Mouse (Mus musculus) limb, embryonic 11.5 days (tissue): ENCODE measurements around the gene Spag9. TPM values are rescaled to one million over a fixed set of nuclear protein-coding genes. Genes with fewer than 3 reads are reported as not detected.

Experiments used
- ATAC-seq: fragments of 200-750 bp; cut with Nextera tagmentation; 2 replicates; pipeline ENCODE4 v1.8.0; 2017; ENCODE audit warnings: low read depth; ENCODE audit not compliant: insufficient number of reproducible peaks, low FRiP score, low TSS enrichment
- DNase-seq: peaks from one replicate; pipeline ENCODE4 v3.0.0-alpha.2; 2015; ENCODE audit warnings: low spot score
- H3K27ac ChIP-seq: fragments of 300-500 bp; sonication (generic); replicated peaks from 2 replicates; pipeline ENCODE4 v1.5.1; 2014; ENCODE audit warnings: low read depth, mild to moderate bottlenecking, low read length
- H3K27me3 ChIP-seq: fragments of 300-500 bp; sonication (generic); 2 replicates; pipeline ENCODE4 v1.6.1; 2014; ENCODE audit warnings: mild to moderate bottlenecking, low read length, mixed read lengths; ENCODE audit not compliant: control insufficient read depth, insufficient read depth
- H3K36me3 ChIP-seq: fragments of 300-500 bp; sonication (generic); 2 replicates; pipeline ENCODE4 v1.6.1; 2014; ENCODE audit warnings: mild to moderate bottlenecking, low read length, moderate library complexity, mixed read lengths; ENCODE audit not compliant: control insufficient read depth, insufficient read depth
- H3K4me1 ChIP-seq: fragments of 300-500 bp; sonication (generic); 2 replicates; pipeline ENCODE4 v1.6.1; 2014; ENCODE audit warnings: low read length, mixed read lengths; ENCODE audit not compliant: control insufficient read depth, insufficient read depth
- H3K4me2 ChIP-seq: fragments of 300-500 bp; sonication (generic); 2 replicates; pipeline ENCODE4 v1.6.1; 2014; ENCODE audit warnings: low read depth, mild to moderate bottlenecking, moderate library complexity; ENCODE audit not compliant: severe bottlenecking
- H3K4me3 ChIP-seq: fragments of 300-500 bp; sonication (generic); 2 replicates; pipeline ENCODE4 v1.5.1; 2014; ENCODE audit warnings: low read depth, low read length
- H3K9ac ChIP-seq: fragments of 300-500 bp; sonication (generic); 2 replicates; pipeline ENCODE4 v1.6.1; 2014; ENCODE audit warnings: mild to moderate bottlenecking, low read length
- H3K9me3 ChIP-seq: fragments of 300-500 bp; sonication (generic); 2 replicates; pipeline ENCODE4 v1.6.1; 2016; ENCODE audit warnings: low read length; ENCODE audit not compliant: control insufficient read depth
- WGBS: fragments of 180-500 bp; shearing (Covaris S2); extraction: QIAGEN DNeasy Blood & Tissue Kit; methylation state at CpG from one replicate; pipeline ENCODE4 v1.1.7; 2014; 5-methylcytosine and 5-hydroxymethylcytosine counted together
- polyA plus RNA-seq: library from polyadenylated mRNA; unstranded; fragments of >200 nt; fragmentation: Nextera tagmentation; extraction: Ambion mirVana; gene quantifications from 2 replicates; pipeline ENCODE4 v1.2.1, GENCODE M21; 2014

Gene Spag9
- polyA plus RNA-seq, 1 experiment from 2014 or later: 37.0 TPM

DNA sequence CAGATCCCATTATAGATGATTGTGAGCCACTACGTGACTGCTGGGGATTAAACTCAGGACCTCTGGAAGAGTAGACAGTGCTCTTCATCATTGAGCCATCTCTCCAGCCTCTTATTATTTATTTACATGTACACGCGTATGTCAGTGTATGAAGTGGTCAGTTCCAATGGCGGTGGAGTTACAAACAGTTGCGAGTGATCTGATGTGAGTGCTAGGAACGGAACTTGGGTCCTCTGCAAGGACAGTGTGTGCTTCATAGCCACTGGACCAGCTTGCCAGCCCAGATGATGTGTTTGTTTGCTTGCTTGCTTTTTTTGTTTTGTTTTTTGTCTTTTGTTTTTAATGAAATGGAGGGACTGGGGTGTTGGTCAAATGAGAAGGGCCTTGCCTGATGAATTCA lies 26.7 kb upstream of the Spag9 start:
- Histone ChIP-seq H3K36me3 (peaks cover 13% of the 10 kb centered on the region; the same call in 1 of the 2 replicates), H3K4me2 (no peak overlapping the region), H3K9ac (no peak overlapping the region), H3K9me3 (no peaks in the 10 kb centered on the region), H3K4me1 (no peaks in the 10 kb centered on the region), H3K4me3 (no peak overlapping the region), H3K27ac (no peak overlapping the region), H3K27me3 (no peaks in the 10 kb centered on the region)
- 96% methylated on average over 6 of the region's 6 CpGs for WGBS
- ATAC-seq (no peak), DNase-seq (no peak)

DNA sequence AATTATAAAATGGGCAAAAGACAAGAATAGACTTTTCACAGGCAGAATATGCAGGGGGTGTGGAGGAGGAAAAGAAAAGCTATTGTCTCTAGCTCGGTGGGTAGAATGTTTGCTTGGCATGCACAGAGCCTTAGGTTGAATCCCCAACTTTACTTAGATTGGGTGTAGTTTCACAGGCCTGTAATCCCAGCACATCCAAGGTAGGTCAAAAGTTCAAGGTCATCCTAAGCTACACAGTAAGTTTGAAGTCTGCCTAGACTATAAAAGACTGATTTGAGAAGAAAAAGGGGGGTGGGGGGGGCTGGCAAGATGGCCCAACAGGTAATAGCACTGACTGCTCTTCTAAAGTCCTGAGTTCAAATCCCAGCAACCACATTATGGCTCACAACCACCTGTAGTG lies 26.1 kb upstream of the Spag9 start:
- no peak overlapping the region for H3K4me3 ChIP-seq
- no peak overlapping the region for H3K27ac ChIP-seq
- WGBS: 77% methylated on average over 1 of the region's 1 CpGs
- ATAC-seq (no peak), DNase-seq (no peak)
- no peaks in the 10 kb centered on the region for H3K27me3 ChIP-seq
- H3K9me3 ChIP-seq: no peaks in the 10 kb centered on the region
- H3K36me3 ChIP-seq: peaks cover 11% of the 10 kb centered on the region; the same call in 1 of the 2 replicates
- no peak overlapping the region for H3K4me2 ChIP-seq
- H3K9ac ChIP-seq: no peak overlapping the region
- H3K4me1 ChIP-seq: no peaks in the 10 kb centered on the region

DNA sequence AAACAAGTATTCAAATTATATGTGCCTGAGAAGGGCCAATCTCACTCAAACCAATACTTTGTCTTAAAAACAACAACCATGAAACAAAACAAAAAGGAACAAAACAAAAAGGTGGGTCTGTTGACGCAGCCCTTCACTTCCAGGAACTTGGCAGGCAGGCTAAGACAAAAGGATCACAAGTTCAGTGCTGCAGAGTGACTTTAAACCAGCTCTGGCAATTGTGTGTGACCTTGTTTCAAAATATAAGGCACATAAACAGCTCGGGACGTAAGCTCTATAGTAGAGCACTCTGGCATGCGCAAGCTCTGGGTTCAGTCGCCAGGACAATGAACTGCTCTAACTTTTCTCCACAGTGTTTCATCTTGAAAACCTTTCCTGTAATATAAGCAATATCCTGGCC lies 22.9 kb upstream of the Spag9 start:
- WGBS: 94% methylated on average over 5 of the region's 5 CpGs

DNA sequence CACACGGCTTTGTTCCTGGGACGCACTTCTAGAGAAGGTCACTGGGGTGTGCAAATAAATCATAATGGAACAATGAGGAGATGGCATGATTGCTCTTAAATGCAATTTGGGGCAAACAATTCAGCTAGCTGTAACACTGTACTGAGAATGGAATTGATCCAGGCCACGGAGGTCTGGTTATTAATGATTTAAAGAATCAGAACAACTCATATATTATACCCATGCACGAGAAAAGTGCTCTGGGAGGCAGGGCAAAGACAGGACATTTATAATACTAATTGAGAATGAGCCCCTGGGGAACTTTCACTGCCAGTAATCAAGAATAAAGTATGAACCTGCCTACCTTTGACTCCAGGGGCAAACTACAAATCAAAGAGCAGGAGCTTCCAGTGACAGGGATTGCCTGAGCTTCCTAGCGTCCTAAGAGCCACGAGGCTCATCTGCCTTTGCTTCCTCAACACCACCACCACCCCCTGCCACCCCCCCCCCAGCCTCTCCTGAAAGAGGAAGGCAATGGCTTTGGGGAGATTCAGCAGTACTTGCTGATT lies 16.3 kb upstream of the Spag9 start:
- Histone ChIP-seq H3K27ac (no peak overlapping the region), H3K4me2 (no peak overlapping the region), H3K4me3 (no peak overlapping the region), H3K27me3 (no peaks in the 10 kb centered on the region), H3K36me3 (no peaks in the 10 kb centered on the region), H3K9me3 (no peaks in the 10 kb centered on the region), H3K4me1 (no peaks in the 10 kb centered on the region), H3K9ac (no peak overlapping the region)
- WGBS: 32% methylated on average over 6 of the region's 6 CpGs
- DNase-seq (no peak), ATAC-seq (no peak)

More for the DNA sequence above, 22.9 kb upstream of the Spag9 start:
- no peak overlapping the region for H3K4me3 ChIP-seq
- no peak overlapping the region for H3K4me2 ChIP-seq
- no peaks in the 10 kb centered on the region for H3K4me1 ChIP-seq
- no peaks in the 10 kb centered on the region for H3K27me3 ChIP-seq
- ATAC-seq (no peak), DNase-seq (no peak)
- H3K9me3 ChIP-seq: no peaks in the 10 kb centered on the region
- H3K9ac ChIP-seq: no peak overlapping the region
- no peak overlapping the region for H3K27ac ChIP-seq
- no peaks in the 10 kb centered on the region for H3K36me3 ChIP-seq

DNA sequence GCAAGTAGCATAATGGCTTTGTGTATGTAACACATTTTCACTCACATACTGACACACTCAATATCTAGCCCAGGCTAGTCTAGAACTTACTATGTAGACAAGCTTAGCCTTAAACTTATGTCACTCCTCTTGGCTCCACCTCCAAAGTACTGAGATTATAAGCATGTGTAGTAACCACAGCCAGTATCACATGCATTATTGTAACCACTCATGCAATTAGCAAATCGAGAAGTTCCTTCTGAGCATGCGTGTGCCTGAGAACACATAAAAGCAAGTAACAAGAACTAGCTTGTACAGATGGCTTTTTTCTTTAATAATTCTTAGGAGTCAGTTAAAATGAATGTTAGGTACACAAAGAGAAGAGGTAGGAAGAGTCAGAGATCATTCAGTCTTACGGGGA lies 11.3 kb upstream of the Spag9 start:
- Histone ChIP-seq H3K4me3 (no peak overlapping the region), H3K27ac (no peak overlapping the region), H3K9ac (no peak overlapping the region), H3K36me3 (no peaks in the 10 kb centered on the region), H3K27me3 (no peaks in the 10 kb centered on the region), H3K9me3 (no peaks in the 10 kb centered on the region), H3K4me1 (no peaks in the 10 kb centered on the region), H3K4me2 (no peak overlapping the region)
- 91% methylated on average over 3 of the region's 3 CpGs for WGBS
- ATAC-seq (no peak), DNase-seq (no peak)

DNA sequence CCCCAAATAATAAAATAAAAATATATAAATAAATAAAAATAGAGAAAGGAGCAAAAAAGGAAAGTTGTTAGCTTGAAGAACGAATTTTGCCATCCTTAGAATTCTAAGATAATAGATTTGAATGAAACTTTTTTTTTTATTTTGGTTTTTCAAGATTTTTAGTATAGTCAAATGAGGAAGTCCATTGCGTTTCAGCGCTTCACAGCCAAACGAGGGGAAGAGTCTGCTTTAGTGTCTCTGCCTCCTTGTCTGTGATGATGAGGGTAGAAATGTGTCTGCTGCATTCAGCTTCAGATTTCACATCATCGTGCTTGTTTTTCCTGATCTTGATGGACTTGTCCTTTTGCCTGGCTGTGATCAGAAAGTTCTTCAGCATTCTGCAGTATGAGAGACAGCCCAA lies 10.6 kb upstream of the Spag9 start:
- ATAC-seq: no peak
- Histone ChIP-seq H3K4me1 (no peaks in the 10 kb centered on the region), H3K9ac (no peak overlapping the region), H3K36me3 (no peaks in the 10 kb centered on the region), H3K9me3 (no peaks in the 10 kb centered on the region), H3K4me2 (no peak overlapping the region), H3K4me3 (no peak overlapping the region), H3K27me3 (no peaks in the 10 kb centered on the region), H3K27ac (no peak overlapping the region)
- 87% methylated on average over 5 of the region's 5 CpGs for WGBS
- no peak for DNase-seq

DNA sequence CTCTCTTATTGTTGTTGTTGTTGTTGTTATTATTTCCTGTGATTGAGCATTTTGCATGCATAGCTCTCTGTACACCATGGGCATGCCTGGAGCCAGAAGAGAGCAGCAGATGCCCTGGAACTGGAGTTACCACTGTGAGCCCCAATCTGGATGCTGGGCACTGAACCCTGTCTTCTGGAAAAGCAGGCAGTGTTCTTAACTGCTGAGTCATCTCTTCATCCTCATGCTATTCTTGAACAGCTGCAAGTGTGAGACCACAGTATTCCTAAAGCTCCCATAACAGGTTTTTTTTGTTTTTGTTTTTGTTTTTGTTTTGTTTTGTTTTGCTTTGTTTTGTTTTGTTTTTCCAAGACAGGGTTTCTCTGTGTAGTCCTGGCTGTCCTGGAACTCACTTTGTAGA lies 9.6 kb upstream of the Spag9 start:
- DNase-seq (no peak), ATAC-seq (no peak)
- no peaks in the 10 kb centered on the region for H3K27me3 ChIP-seq
- H3K9ac ChIP-seq: no peak overlapping the region
- no peak overlapping the region for H3K4me2 ChIP-seq
- H3K27ac ChIP-seq: no peak overlapping the region
- no peaks in the 10 kb centered on the region for H3K4me1 ChIP-seq
- no peaks in the 10 kb centered on the region for H3K36me3 ChIP-seq
- H3K9me3 ChIP-seq: no peaks in the 10 kb centered on the region
- no peak overlapping the region for H3K4me3 ChIP-seq

DNA sequence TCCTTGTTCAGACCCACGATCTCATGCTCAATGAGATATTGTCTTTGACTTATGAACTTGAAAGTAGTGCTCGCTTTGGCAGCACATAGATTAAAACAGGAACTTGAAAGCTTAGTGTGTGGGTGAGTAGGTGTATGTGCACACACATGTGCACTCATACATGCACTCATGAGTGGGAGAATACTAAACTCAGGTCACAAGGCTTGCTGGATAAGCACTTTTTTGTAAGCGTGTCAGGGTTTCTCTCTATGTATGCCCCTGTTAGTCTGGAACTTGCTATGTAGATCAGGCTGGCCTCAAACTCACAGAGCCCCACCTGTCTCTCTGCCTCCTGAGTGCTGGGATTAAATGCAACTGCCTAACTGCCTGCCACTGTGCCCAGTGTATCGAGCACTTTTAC lies 8.9 kb upstream of the Spag9 start:
- Histone ChIP-seq H3K27me3 (no peaks in the 10 kb centered on the region), H3K4me3 (no peak overlapping the region), H3K9me3 (no peaks in the 10 kb centered on the region), H3K36me3 (no peaks in the 10 kb centered on the region), H3K9ac (no peak overlapping the region), H3K4me2 (no peak overlapping the region), H3K27ac (no peak overlapping the region), H3K4me1 (no peaks in the 10 kb centered on the region)
- ATAC-seq: no peak
- 87% methylated on average over 4 of the region's 4 CpGs for WGBS
- DNase-seq: no peak

DNA sequence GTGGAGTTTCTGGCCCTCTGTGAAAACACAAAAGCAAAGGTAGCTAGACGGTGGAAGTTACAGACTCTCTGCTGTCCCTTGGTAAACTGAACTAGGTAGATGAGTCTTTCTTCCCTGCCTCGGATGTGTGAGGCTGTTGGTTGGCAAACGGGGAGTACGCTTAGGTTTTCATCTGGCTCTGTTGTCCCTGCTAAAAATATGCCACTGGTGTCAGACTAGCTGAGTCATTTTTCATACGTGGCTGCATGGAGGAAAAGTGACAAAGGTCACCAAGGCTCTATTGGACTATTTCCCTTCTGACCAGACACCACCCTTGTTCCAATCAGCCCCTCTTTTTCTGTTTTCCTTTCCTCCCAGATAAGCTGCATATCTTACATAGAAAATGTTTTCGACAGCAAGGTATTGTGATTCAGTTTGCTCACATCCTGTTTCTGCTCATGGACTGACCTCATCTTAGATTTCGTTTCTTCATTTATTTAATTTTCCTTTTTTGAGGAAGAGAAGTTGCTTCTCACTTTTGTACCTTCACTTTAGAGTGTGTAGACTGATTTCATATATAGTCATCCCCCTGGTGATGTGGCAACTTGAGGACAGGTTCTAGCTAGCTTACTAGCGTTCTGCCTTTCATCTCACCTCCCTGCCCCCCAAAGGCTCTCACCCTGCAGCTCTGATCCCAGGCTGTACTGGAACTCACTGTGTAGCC lies 8.1 kb upstream of the Spag9 start:
- WGBS: 77% methylated on average over 8 of the region's 8 CpGs
- Histone ChIP-seq H3K4me1 (no peaks in the 10 kb centered on the region), H3K36me3 (no peaks in the 10 kb centered on the region), H3K27ac (no peak overlapping the region), H3K9me3 (no peaks in the 10 kb centered on the region), H3K27me3 (no peaks in the 10 kb centered on the region), H3K9ac (no peak overlapping the region), H3K4me3 (no peak overlapping the region), H3K4me2 (no peak overlapping the region)
- no peak for ATAC-seq
- DNase-seq: no peak
